Mouse (Mus musculus): Measurements from ENCODE around the gene Rbms3. TPM values are rescaled to one million over a fixed set of nuclear protein-coding genes. Genes with fewer than 3 reads are reported as not detected.

The Rbms3 gene
- polyA plus RNA-seq, 1 experiment from 2014 or later: 87.2 TPM

GRCm38 (mm10) chr9:116834949-116835348, 794.8 kb downstream of the Rbms3 start:
- H3K4me3 ChIP-seq: no peak overlapping the region
- no peak for ATAC-seq (ENCODE audit: low FRiP score, low read depth)
- H3K9me3 ChIP-seq: no peaks in the 10 kb centered on the region
- no peak overlapping the region for H3K4me2 ChIP-seq (replicated peaks)
- WGBS: 49% methylated on average over 8 of the region's 8 CpGs
- H3K36me3 ChIP-seq: no peaks in the 10 kb centered on the region
- no peak overlapping the region for H3K27ac ChIP-seq
- H3K27me3 ChIP-seq (replicated peaks): no peaks in the 10 kb centered on the region
- no peak overlapping the region for H3K9ac ChIP-seq
- H3K4me1 ChIP-seq: no peaks in the 10 kb centered on the region

GRCm38 (mm10) chr9:116833677-116834076, 796.0 kb downstream of the Rbms3 start:
- 80% methylated on average over 7 of the region's 7 CpGs for WGBS
- no peaks in the 10 kb centered on the region for H3K9me3 ChIP-seq
- no peak overlapping the region for H3K27ac ChIP-seq
- H3K27me3 ChIP-seq (replicated peaks): no peaks in the 10 kb centered on the region
- H3K36me3 ChIP-seq: no peaks in the 10 kb centered on the region
- no peak for ATAC-seq (ENCODE audit: low FRiP score, low read depth)
- no peaks in the 10 kb centered on the region for H3K4me1 ChIP-seq
- H3K4me2 ChIP-seq (replicated peaks): no peak overlapping the region
- no peak overlapping the region for H3K4me3 ChIP-seq
- H3K9ac ChIP-seq: no peak overlapping the region

DNA sequence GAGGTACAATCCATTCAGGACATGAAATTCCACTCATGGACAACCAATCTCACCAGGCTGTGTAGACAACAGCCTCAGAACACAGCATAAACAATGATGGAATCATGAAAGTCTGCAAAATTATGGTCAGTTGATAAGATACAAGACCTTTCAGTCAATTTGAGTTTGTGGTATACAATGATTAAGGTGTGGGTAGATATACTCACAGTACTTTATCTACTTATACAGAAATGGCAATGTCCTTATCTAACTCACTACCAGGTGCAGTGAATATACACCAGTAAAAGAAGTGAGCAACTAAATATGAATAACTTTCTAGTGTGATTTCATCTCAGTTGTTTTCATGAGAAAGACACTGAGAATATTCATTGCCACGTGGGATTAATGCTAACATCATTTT, 796.9 kb downstream of the Rbms3 start:
- no peak for ATAC-seq (ENCODE audit: low FRiP score, low read depth)
- H3K9me3 ChIP-seq: no peaks in the 10 kb centered on the region
- H3K4me1 ChIP-seq: no peaks in the 10 kb centered on the region
- no peak overlapping the region for H3K27ac ChIP-seq
- H3K36me3 ChIP-seq: no peaks in the 10 kb centered on the region
- WGBS: 64% methylated on average over 1 of the region's 1 CpGs
- H3K4me3 ChIP-seq: no peak overlapping the region
- no peak overlapping the region for H3K9ac ChIP-seq
- no peaks in the 10 kb centered on the region for H3K27me3 ChIP-seq (replicated peaks)
- no peak overlapping the region for H3K4me2 ChIP-seq (replicated peaks)

DNA sequence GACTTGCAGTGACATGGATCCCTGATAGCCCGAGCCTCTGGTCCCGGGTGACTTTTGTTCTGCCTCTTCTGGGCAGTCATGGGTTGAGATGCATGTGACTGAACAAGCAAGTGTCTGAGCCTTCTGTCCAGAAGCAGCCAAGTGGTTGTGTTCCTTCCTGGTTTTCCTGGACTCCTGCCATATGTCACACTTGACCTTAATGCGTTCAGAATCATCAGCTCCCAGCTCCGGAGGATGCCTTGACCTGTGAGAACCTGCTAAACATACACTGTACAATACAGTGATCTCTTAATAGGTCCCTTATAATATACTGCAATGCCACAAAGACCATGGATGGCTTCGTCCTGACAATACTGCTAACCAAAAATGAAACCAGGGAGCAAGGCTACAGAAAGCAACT, 798.3 kb downstream of the Rbms3 start:
- Histone ChIP-seq H3K4me1 (no peaks in the 10 kb centered on the region), H3K27me3 (replicated peaks) (no peaks in the 10 kb centered on the region), H3K9ac (no peak overlapping the region), H3K9me3 (no peaks in the 10 kb centered on the region), H3K36me3 (no peaks in the 10 kb centered on the region), H3K27ac (no peak overlapping the region), H3K4me2 (replicated peaks) (no peak overlapping the region), H3K4me3 (no peak overlapping the region)
- 94% methylated on average over 5 of the region's 5 CpGs for WGBS
- ATAC-seq (ENCODE audit: low FRiP score, low read depth): no peak

DNA sequence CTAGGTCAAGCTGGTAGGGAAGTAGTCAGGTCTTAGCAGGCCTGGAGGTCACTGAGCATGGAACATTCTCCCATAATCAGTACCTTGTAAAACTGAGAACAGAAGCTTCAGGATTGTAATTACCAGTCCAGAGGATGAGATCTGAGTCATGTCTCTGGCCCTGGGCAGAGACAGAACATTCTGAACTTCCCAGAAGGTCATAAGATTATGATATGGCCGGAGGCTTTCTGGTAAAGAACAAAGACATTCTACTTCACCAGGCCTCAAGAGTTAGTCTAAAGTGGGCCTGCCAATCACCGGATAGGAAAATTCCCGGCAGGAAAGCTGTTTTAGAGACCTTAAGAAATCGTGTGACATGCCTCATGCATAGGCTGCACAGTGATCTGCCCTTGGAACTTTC, 799.8 kb downstream of the Rbms3 start:
- Histone ChIP-seq H3K4me2 (replicated peaks) (no peak overlapping the region), H3K9ac (no peak overlapping the region), H3K4me1 (no peaks in the 10 kb centered on the region), H3K36me3 (no peaks in the 10 kb centered on the region), H3K9me3 (no peaks in the 10 kb centered on the region), H3K4me3 (no peak overlapping the region), H3K27ac (no peak overlapping the region), H3K27me3 (replicated peaks) (no peaks in the 10 kb centered on the region)
- WGBS: 80% methylated on average over 4 of the region's 4 CpGs
- ATAC-seq (ENCODE audit: low FRiP score, low read depth): no peak

- Histone ChIP-seq H3K4me1 (no peaks in the 10 kb centered on the region), H3K4me2 (replicated peaks) (no peak overlapping the region), H3K27ac (no peak overlapping the region), H3K9ac (no peak overlapping the region), H3K27me3 (replicated peaks) (no peaks in the 10 kb centered on the region), H3K36me3 (no peaks in the 10 kb centered on the region), H3K4me3 (no peak overlapping the region), H3K9me3 (no peaks in the 10 kb centered on the region)
- no peak for ATAC-seq (ENCODE audit: low FRiP score, low read depth)
- 91% methylated on average over 7 of the region's 7 CpGs for WGBS
These were observed 808.1 kb downstream of the Rbms3 start for GRCm38 (mm10) chr9:116821601-116822000.

DNA sequence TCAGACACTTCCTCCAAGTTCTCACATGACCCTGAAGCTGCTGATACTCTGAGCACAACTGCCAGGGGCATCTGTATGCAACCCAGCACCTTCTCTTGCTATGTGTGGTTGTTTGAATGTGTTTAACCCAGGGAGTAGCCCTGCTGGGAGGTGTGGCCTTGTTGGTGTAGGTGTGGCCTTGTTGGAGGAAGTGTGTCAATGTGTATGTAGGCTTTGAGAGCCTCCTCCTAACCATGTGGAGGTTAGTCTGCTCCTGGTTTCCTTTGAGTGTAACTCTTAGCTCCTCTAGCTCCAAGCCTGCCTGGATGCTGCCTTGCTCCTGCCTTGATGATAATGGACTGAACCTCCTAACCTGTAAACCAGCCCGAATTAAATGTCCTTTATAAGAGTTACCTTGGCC, 812.5 kb downstream of the Rbms3 start:
- no peaks in the 10 kb centered on the region for H3K27me3 ChIP-seq (replicated peaks)
- H3K27ac ChIP-seq: no peak overlapping the region
- 85% methylated on average over 1 of the region's 1 CpGs for WGBS
- H3K4me3 ChIP-seq: no peak overlapping the region
- no peaks in the 10 kb centered on the region for H3K9me3 ChIP-seq
- no peaks in the 10 kb centered on the region for H3K4me1 ChIP-seq
- H3K36me3 ChIP-seq: no peaks in the 10 kb centered on the region
- no peak for ATAC-seq (ENCODE audit: low FRiP score, low read depth)
- H3K4me2 ChIP-seq (replicated peaks): no peak overlapping the region
- H3K9ac ChIP-seq: no peak overlapping the region

DNA sequence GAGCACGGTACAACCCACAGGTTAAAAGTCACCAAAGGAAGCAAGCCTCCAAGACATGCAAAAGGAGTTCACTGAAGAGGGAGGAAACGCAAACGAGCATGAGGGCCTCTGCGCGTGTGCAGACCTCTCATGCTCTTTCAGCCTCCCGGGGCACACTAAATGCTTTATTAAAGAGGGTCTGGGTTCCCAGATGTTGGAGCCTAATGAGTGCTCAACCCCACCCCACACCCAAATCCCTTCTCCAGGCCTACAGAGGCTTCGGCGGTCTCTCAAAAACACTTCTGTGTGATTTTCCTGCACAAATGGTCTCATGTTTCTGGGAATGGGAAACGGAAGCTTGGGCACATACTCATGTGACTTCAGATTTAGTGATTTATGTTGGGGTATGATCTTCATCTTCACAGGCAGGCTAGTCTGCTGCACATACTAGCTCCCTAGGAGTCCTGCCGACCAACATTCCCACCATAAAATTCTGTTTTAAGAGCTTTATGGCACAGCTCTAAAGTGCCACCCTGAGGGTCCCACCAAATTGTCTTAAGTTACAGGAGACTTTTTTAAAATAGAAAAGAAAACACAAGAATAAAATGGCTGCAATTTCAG, 815.1 kb downstream of the Rbms3 start:
- no peaks in the 10 kb centered on the region for H3K9me3 ChIP-seq
- WGBS: 38% methylated on average over 10 of the region's 10 CpGs
- no peak overlapping the region for H3K4me3 ChIP-seq
- H3K9ac ChIP-seq: no peak overlapping the region
- H3K36me3 ChIP-seq: no peaks in the 10 kb centered on the region
- ATAC-seq (ENCODE audit: low FRiP score, low read depth): no peak
- no peak overlapping the region for H3K27ac ChIP-seq
- no peaks in the 10 kb centered on the region for H3K27me3 ChIP-seq (replicated peaks)
- no peak overlapping the region for H3K4me2 ChIP-seq (replicated peaks)
- H3K4me1 ChIP-seq: no peaks in the 10 kb centered on the region

- Histone ChIP-seq H3K9ac (no peak overlapping the region), H3K4me2 (replicated peaks) (no peak overlapping the region), H3K4me1 (peaks cover 7% of the 10 kb centered on the region; the same call in 1 of the 2 replicates), H3K36me3 (no peaks in the 10 kb centered on the region), H3K4me3 (no peak overlapping the region), H3K27me3 (replicated peaks) (no peaks in the 10 kb centered on the region), H3K9me3 (no peaks in the 10 kb centered on the region), H3K27ac (no peak overlapping the region)
- 78% methylated on average over 2 of the region's 2 CpGs for WGBS
- no peak for ATAC-seq (ENCODE audit: low FRiP score, low read depth)
These were observed 816.3 kb downstream of the Rbms3 start for GRCm38 (mm10) chr9:116813396-116813795.

DNA sequence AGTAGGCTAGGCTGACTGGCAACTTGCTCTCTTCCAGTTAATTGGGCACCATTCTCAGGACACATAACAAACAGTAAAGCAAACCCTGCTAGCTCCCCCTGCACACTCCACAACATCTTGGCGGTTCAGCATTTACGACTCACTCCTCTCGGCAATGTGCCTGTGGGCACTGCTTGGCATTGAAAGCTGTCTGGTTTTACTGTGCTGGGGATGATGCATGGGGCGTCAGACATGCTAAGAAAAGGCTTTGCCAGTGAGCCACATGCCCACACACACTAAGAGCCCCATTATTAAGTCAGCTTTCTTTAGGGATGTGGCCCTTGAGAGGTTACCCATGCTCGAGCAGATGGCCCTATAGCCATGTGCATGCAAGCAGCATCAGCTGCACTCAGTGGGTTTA, 820.5 kb downstream of the Rbms3 start:
- Histone ChIP-seq H3K27me3 (replicated peaks) (no peaks in the 10 kb centered on the region), H3K9ac (no peak overlapping the region), H3K9me3 (no peaks in the 10 kb centered on the region), H3K4me2 (replicated peaks) (no peak overlapping the region), H3K4me1 (peaks cover 24% of the 10 kb centered on the region), H3K4me3 (no peak overlapping the region), H3K36me3 (no peaks in the 10 kb centered on the region), H3K27ac (no peak overlapping the region)
- WGBS: 46% methylated on average over 5 of the region's 5 CpGs
- ATAC-seq (ENCODE audit: low FRiP score, low read depth): no peak

DNA sequence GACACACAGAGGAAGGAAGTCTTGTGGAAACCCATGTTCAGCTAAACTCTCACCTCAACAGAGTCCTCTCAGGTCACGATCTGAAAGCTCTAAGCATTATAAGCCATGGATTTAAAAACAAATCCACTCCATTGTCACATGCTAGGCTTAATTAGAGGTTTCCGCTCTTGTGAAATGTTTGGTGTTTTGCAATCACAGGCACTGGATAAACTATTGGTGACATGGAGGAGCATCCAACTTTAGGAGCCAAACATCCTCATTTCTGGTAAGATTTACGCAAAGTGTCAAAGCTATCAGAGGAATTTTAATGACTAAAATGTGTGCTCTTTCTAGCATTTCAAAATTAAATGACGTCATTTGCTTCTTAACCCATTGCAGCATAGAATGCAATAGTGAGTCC, 821.3 kb downstream of the Rbms3 start:
- WGBS: 88% methylated on average over 4 of the region's 4 CpGs
- no peak overlapping the region for H3K4me3 ChIP-seq
- no peak overlapping the region for H3K9ac ChIP-seq
- ATAC-seq (ENCODE audit: low FRiP score, low read depth): no peak
- peak overlapping the region; percentile 46 for H3K27ac ChIP-seq
- no peak overlapping the region for H3K4me2 ChIP-seq (replicated peaks)
- H3K27me3 ChIP-seq (replicated peaks): no peaks in the 10 kb centered on the region
- H3K4me1 ChIP-seq: peaks cover 24% of the 10 kb centered on the region
- no peaks in the 10 kb centered on the region for H3K9me3 ChIP-seq
- H3K36me3 ChIP-seq: no peaks in the 10 kb centered on the region

GRCm38 (mm10) chr9:116807166-116808081, 822.3 kb downstream of the Rbms3 start:
- Histone ChIP-seq H3K36me3 (no peaks in the 10 kb centered on the region), H3K9ac (no peak overlapping the region; the same call in 1 of the 2 replicates), H3K4me3 (no peak overlapping the region), H3K4me1 (peaks cover 24% of the 10 kb centered on the region), H3K4me2 (replicated peaks) (peak overlapping the region; percentile 27), H3K27ac (peak overlapping the region; percentile 46), H3K27me3 (replicated peaks) (no peaks in the 10 kb centered on the region), H3K9me3 (no peaks in the 10 kb centered on the region)
- ATAC-seq (ENCODE audit: low FRiP score, low read depth): peak; percentile 81
- WGBS: 10% methylated on average over 16 of the region's 16 CpGs
